Mouse (Mus musculus): ENCODE measurements around the gene Fam240a.
A peak's percentile ranks its signal among the peaks of the same experiment; 100 is the strongest.

DNA sequence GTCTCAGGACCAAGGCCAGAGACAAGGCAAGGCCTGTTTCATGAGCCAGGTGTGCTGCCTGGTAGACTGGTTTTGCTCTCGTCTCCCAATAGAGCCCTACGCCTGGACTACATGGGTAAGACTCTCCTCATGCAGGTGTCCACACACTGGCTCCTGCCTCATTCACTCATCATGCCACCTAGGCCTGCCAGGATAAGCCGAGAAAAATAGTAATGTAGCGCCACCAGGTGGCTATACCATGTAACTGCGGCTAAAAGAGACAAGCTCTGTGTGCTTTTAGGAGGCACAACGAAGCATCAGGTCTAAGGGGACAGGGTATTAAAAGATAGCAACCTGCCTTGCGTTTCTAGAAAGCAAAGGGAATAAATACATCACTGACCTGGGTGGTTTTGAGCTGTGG, 45.6 kb downstream of the Fam240a start:
- TF ChIP-seq CTCF (IDR thresholded peaks at IDR 0.05; ENCODE audit: low read depth, low read length), result peak; percentile 83
- no peak for TF ChIP-seq GATA1 (IDR thresholded peaks at IDR 0.05; ENCODE audit: borderline replicate concordance, low read length)
- TF ChIP-seq TAL1 (conservative IDR thresholded peaks at IDR 0.05; ENCODE audit: low read depth, low read length), result no peak
- no peak for TF ChIP-seq POLR2AphosphoS5 (IDR thresholded peaks at IDR 0.05; ENCODE audit: insufficient replicate concordance, low read depth, low read length)
